Mouse (Mus musculus) adrenal gland, postnatal 4 days (tissue): Measurements from ENCODE around the gene Bcas3. TPM values are rescaled to one million over a fixed set of nuclear protein-coding genes. Genes with fewer than 3 reads are reported as not detected.
"Not testable (repeated sequence)": the region's sequence is repeated elsewhere in the genome, so short reads cannot be mapped to it uniquely, and the experiment has no call there.

ENCODE experiments used
- DNase-seq, 2 experiments: peaks; one replicate each; pipeline ENCODE4 v3.0.0; 2021 to 2022; ENCODE audit warnings: low spot score in 2 of 2, mixed read lengths in 2 of 2
- total RNA-seq, 2 experiments: library from RNA; stranded (reverse); gene quantifications; 2 replicates each; pipeline ENCODE4 v1.2.3; 2021

Bcas3 gene
- total RNA-seq, 2 experiments from 2014 or later: 43.8 to 43.9 TPM

DNA sequence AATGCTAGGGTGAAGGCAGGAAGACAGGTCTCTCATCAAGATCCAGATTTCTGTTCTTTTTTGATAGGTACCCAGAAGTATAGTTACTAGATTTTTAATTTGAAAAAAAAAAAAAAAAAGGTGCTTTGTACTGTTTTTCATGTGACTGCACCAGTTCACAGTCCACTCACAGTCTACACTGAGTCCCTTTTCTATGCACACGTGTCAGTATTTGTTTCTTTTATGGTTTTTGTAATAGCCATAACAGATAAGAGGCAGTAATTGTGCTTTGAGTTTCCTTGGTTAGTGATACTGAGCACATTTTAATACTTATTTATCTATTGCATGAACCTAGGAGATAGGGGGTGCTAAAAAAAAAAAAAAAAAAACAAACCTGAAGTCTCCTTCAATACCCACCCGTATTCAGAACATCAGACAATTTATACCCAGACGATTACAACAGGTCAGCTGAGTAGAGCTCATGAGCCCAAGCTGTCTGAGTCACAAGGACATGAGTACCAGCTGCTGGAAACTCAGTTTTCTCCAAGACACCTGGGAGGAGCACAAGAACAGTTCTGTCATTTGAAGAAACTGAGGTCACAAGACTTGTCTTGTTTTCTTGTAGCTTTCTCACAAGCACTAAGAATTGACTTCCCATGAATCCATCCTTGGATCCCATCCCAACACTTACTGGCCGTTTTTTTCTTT is 351.2 kb downstream of the Bcas3 start:
- DNase-seq: no peak

DNA sequence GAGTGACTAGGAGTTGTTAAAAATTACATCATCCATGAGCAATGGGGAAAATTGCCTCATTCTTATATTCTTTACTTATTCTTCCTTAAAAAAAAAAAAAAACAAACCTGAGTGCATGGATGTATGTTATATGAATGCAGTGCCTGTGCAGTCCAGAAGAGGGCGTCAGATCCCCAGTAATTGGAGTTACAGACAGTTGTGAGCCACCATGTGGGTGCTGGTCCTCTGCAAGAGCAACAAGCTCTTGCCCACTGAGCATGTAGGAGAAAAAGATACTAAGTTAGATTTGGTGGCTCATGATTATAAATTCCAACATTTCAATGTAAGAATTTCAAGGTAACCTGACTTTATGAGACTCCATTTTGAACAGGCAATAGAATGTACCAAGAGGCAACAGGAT is 353.7 kb downstream of the Bcas3 start:
- no peak for DNase-seq

DNA sequence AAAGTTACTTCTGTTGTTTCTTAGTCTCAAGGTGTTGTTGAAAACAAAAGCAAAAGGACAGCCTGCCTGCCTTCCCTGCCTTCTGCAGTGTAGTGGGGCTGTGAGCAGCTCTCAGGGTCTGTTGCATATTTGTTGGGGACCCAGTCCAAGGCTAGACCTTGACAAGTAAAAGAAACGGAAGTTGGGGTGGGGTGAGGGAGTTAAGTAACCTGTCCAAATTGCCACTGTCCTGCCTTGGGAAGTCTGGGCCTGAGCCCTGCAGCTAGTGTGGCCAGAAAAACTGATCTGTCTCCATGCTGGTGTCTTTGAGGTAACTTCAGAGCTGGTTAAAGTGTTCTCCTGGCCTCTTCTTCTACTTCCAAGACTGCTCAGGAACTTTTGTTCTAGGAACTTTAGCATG is 354.5 kb downstream of the Bcas3 start:
- no peak for DNase-seq

DNA sequence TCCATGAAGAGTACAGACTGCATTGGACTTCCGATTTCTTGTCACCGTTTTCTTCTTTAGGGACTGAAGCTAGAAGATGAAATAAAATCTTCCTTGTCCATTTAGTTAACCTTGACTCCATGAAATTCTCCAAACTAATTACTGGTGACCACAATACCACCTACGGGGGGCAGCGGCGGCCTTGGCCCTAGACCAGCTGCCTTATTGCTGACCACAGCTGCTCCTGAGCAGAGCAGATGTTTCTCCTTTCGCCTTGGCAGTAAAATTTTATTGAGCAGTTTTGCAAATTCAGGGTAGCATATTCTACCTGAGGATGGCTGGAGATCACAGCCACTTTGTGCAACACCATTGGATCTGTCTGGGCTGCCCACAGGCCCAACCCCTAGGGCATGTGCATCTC is 356.2 kb downstream of the Bcas3 start:
- DNase-seq: no peak

DNA sequence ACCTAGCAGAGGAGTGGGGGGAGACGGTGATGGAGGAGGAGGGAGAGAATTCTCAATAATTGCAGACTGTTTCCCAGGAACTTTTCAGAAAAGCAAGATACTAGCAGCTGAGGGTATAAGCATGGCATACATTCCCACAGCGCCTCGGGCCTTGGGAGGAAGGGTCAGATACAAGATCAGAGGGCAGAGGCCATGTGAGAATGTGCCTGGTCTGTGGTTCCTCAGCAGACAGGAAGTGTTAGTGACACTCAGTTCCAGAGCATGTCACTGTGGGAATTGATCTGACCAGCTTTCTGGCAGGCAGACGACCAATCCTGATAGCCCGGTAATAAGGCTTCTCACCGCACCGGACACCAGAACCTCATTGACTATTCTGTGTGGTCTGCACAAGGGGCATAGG is 357.2 kb downstream of the Bcas3 start:
- DNase-seq: no peak

DNA sequence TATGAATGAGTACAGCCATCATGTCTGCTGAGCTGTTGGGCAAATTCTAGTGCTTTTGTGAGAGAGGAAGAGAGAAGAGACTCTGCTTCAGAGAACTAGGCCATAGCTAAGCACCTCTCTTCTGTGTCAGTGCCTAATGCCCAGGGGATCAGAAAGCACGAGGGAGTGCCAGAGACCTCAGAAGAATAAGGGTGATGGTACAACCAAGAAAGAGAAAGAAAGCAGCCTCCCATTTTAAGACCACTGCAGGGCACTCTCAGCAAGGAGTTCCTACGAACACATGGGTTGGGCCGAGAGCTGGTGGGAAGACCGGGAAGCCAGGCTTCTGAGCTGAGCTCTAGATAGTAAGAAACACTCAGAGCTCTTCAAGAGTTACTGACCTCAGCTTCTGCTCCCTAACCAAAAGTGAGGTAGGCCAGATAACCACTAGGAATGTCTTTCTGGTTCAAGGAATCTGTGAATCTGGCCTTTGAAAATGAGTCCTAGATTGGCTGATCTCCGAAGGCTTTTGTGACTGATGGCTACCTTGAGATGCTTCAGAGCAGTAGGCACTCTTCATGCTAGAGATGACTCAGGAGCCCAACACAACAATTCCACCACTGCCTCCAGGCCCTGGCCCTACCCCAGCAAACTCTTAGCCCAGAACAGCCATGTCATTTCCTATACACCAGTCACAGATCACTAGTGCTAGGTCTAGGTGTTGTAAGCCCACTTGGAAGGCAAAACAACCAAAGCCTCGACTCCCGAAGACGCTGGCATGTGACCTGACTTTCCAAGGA is 359.2 kb downstream of the Bcas3 start:
- no peak for DNase-seq

DNA sequence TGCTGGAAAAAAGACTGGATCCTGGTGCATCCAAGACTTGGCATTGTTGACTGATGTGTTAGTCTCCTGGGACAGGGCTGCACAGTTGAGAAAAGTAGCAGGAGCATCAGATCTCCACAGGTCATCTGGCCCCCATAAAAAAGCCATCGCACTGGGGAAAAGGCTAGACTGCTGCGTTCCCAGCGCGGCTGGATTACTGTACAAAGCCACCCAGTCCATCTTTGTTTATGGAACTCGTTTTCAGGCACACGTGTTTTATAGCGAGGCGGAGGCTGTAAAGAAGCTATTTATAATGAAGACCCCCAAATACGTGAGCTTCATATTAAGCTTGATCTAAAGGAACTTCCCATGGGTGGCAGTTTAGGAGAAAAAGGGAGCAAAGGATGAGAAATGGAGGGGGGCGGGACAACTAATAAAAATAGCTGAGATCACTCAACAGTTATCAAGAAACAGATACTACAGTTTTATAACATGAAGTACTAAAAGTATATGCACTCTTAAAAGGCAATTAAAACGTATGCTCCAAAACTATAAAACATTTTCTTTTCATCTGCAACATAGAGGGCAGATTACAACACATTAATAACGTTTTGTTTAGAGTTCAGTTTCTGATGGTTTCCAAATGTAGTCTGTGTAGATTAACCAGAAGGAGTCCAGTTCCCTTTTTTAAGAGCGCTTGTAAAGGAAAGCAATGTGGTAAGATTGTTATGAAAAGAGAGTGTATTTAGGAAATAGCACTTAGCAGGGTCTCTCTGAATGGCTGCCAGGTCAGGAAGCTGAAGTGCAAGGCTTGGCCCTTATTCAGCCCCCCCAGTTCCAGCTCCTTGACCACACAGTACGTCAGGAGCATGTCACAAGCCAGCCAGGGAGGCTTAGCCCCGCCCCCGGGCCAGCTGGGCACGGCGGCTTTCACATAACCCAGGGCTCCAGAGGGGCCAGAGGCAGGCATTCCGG is 360.2 kb downstream of the Bcas3 start:
- DNase-seq: peak; percentile 31 to 53

DNA sequence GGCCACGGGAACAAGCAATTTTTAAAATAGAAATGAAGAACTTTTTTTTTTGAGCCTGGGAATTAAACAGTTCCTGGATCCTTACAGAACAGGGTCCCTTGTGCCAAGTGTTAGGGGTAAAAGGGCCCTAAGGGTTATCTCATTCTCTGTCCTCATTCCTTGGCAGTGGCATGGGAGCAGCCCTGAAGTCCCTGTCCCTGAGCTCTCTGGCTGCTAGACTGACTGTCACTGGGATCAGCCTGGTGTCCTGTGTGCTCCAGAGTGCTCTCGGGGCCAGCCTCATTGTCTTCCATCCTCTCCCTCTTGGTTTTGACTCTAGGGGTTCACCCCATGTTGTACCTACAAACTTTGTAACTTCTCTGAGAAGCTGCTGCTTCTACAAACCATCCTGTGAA is 360.8 kb downstream of the Bcas3 start:
- no peak for DNase-seq

DNA sequence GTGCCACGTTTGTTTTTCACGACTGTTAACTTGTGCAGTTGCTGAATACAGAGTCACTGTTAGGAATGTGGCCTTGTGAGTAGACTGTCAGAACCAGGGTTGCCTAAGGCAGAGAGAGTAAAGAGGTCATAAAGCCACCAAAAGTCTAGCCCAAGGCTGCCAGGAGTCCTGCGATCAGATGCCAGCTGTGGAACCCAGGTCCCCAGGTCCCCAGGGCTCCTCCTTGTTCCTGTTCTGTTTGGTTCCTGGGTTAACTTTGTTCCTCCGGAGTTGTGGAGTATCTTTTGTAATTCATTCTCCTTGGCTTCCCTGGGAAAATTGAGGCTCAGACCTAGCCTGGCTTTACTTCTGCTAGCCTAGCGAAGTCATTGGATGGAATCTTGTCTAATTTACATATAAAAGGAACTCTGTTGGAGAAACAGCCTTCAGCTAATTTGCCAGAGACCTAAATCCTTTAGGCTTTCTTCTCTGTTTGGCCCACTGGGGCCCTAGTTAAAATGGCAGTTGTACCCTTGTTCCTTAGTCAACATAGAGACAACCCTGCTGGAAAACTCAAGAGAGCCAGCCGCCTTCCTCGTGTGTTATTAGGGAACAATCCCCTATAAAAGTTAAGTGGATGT is 361.5 kb downstream of the Bcas3 start:
- DNase-seq: no peak

DNA sequence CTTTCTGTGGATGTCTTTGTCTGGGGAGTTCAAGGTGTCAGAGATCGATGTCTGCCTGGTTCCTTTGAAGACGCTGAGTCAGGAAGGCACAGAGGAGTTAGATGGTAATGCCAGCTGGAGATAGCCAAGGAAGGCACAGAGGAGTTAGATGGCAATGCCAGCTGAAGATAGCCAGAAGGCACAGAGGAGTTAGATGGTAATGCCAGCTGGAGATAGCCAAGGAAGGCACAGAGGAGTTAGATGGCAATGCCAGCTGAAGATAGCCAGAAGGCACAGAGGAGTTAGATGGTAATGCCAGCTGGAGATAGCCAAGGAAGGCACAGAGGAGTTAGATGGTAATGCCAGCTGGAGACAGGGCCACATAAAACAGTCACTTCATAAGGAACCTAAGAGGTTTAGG is 363.8 kb downstream of the Bcas3 start:
- not testable (repeated sequence) for DNase-seq

DNA sequence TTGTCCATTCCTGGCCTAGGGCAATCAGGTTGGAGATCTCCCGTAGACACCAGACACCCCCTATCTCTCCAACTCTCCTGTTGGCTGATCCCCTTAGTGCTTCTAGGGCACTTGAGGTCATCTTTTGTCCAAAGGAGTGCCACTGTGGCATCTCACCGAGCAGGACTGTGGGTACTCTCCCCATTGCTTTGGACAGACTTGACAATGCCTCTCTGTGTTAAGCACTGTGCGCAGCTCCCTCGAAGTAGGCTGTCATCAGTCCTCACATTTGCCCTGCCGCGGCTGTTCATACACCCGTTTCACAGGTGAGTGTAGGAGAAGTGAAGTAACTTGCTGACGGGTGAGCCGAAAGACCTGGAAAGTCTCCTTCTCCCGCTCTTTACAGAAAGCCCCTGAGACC is 366.1 kb downstream of the Bcas3 start:
- no peak for DNase-seq

DNA sequence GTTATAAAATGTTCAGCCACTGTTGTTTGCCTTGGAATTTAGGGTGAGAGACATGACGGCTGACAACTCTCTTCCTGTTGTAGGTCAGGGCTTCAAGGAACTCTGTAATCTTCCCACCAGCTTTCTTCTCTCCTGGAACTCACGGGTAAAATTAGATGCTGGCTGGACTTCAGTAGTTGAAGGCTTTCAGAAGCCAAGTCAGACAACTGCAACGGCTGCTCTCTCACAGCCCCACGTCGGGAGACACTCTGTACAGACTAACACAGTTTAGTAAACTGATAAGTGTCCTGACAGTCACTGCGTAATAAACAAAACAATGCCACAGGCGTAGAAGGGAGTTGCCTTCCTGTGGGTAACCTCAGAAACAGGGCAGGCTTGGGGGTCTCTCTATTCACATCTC is 366.8 kb downstream of the Bcas3 start:
- DNase-seq: no peak

DNA sequence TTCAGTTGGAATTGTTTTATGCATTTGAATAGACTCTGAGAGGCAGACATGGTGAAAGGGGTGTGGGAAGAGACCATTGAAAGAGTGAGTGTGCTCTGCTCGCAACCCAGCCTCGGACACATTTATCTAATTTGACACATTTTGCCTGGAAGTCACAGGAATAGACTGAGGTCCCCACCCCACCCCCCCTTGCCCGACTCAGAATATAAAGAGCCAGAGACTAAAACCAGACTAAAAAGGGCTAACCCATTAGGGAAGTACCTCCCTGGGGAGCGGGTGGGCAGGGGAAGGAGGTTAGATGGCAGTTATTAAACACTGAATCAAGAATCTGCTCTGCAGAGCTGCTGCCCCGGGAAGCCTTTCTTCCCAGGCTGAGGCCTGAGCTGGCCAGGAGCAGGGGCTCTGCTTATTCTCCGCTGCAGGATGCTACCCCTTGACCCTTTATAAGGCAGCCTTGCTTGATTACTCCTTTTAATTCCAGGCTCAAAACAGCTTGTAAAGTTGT is 367.4 kb downstream of the Bcas3 start:
- DNase-seq: no peak

DNA sequence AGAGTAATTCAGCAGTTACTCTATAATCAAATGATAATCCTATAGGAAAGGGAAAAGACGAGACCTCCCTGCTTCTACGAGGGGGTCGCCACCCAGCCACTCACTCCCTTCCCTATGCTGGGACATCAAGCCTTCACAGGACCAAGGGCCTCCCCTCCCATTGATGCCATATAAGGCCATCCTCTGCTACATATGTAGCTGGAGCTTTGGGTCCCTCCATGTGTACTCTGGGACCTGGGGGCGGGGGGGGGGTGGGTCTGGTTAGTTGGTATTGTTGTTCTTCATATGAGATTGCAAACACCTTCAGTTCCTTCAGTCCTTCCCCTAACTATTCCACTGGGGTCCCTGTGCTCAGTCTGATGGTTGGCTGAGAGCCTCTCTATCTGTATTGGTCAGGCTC is 369.0 kb downstream of the Bcas3 start:
- no peak for DNase-seq

DNA sequence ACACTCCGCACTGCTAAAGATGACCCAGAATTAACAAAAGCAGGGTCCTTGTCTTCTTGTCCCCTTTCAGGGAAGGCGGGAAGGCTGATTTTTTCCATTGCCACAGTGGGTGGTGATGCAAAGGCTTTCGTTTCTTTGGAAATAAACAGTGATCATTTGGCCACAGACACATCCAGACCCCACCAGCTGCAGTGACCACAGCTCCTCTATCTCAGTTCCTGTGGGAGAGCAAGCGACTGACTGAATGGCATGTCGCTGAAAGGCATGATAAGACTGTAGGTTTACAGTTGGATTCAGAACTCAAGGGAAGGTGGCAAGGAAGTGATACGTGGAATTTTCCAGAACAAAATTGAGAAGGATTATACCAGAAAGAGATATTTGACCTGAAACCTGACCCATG is 371.2 kb downstream of the Bcas3 start:
- no peak for DNase-seq

DNA sequence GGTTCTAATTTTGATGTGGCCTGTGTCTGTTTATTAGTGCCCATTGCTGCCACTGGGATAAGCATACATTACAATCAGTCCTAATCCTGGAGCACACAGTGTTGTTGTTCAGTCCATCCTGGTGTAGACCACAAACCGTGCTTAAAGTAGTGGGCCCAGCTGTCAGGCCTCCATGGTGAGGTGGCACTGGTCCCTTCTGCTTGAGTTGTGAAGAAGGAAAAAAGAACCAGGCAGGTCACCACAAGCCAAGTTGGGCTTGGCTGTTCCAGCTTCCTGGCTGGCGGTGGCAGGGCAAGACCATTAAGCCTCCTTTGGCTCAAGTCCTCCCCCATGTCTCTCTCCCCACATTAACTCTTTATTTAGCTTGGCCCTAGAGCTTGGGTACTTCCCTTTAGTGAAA is 376.8 kb downstream of the Bcas3 start:
- no peak for DNase-seq

DNA sequence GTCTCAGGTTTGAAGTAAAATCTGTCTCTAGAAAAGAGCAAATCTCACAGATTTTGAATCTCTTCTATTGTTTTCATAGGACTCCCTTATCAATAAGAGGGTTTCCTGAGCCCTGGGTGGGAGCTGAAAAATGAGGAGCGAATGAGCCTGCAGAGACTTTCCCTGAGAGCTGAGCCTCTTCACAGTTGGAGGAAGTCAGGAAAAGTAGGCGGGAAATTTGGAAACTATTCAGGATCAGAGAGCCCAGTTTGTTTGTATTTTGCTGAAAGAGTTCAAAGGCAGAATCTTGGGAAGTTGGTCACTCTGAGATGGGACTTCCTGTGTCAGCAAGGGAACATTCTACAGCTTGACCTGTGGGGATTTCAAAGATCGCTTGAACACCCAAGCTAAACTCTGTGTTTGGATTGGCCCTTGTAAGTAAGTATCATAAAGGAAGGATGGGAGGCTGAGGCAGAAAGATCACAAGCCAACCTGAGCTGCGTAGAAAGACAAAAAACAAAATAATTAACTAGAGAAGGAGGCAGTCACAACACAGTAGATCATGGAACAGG is 379.6 kb downstream of the Bcas3 start:
- no peak for DNase-seq

DNA sequence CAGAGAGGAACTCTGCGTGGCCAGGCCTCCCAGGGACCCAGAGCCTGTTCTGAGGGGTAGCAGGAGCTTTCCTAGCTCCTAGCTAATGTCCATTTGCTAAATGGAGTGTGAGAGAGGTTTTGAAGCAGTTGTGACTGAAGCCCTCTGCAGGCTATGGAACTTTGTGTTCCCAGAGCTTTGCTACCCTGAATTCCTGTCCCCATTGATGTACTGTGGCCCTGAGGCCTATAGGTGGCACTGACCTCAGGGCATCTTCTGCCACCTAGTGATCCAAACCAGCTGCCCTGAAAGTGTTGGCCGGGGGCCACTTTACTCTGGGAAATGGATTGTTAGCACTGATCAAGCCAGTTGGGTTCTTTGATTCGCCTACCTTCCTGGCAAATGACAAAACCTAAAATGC is 380.6 kb downstream of the Bcas3 start:
- no peak for DNase-seq

DNA sequence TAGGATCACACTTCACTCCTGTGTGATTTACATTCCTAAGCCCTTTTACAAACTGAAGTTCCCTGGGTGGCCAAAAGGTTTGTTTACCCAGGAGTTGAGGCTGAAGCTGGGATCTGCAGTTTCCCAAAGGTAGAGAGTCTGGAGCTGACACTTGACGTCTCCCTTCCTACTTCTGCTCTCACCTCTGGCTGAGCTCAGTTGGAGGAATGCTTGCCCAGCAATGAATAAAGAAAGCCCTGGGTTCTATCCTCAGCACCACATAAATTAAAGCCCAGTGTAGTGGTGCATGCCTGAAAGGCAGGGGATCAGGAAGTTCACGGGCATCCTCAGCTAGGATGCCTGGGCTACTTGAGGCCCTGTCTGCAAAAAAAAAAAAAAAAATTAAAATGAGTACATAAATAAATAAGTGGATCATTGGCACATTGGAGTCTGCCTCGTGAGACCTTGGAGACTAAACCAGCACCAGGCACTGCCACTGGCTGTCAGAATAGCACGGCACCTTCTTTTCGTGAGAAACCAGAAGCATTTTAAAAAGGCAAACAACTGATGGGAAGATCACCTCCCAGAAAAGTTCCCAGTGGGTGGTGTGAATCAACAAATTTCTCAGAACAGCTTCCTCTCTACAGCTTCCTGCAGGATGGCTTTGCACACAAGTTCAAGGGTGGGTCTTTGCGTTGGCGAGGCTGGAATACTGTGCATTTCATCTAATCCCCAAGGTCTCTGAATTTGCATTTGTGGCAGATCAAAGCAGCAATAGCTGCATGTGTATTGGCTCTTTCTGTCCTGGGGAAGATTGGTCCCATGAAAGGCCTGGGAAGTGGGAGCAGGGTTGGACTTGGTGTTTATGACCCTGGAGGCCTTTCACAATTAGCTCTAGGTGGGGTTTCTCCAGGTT is 381.6 kb downstream of the Bcas3 start:
- DNase-seq: no peak

DNA sequence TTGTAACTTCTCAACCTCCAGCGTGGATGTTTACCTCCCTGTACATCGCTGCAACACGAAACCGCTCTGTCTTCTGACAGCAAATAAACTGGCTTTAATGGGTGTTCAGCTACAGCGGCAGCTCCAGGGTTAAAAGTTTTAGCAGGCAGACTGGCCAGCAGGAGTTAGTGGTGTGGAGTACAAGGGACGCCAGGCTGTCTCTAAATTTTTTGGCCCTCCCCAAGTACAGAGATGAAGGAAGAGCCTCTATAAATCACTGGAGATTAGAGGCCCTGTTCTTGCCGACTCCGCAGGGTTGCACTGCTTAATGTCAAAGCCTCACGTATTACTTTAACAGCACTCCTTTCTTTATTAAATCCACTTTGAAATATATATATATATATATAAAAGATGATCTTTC is 384.3 kb downstream of the Bcas3 start:
- DNase-seq: no peak
